Mouse (Mus musculus) hindbrain, embryonic 15.5 days (tissue): Measurements from ENCODE around the gene Tmprss13. TPM values are rescaled to one million over a fixed set of nuclear protein-coding genes. Genes with fewer than 3 reads are reported as not detected.

Experiments used
- ATAC-seq: fragments of 200-750 bp; cut with Nextera tagmentation; 2 replicates; pipeline ENCODE4 v1.8.0; 2017; ENCODE audit warnings: low read depth, moderate number of reproducible peaks, moderate TSS enrichment; ENCODE audit not compliant: low FRiP score
- H3K27ac ChIP-seq: fragments of 300-500 bp; sonication (generic); replicated peaks from 2 replicates; pipeline ENCODE4 v1.5.1; 2015; ENCODE audit warnings: mild to moderate bottlenecking, inconsistent platforms
- H3K27me3 ChIP-seq: fragments of 300-500 bp; sonication (generic); 2 replicates; pipeline ENCODE4 v1.6.1; 2015; ENCODE audit warnings: control low read depth, inconsistent platforms
- H3K36me3 ChIP-seq: fragments of 300-500 bp; sonication (generic); 2 replicates; pipeline ENCODE4 v1.6.1; 2015; ENCODE audit warnings: control low read depth, inconsistent platforms
- H3K4me1 ChIP-seq: fragments of 300-500 bp; sonication (generic); replicated peaks from 2 replicates; pipeline ENCODE4 v1.6.1; 2015; ENCODE audit warnings: control low read depth, inconsistent platforms
- H3K4me2 ChIP-seq: fragments of 300-500 bp; sonication (generic); 2 replicates; pipeline ENCODE4 v1.6.1; 2015; ENCODE audit warnings: moderate library complexity, mild to moderate bottlenecking, inconsistent platforms
- H3K4me3 ChIP-seq: fragments of 300-500 bp; sonication (generic); 2 replicates; pipeline ENCODE4 v1.5.1; 2015; ENCODE audit warnings: mild to moderate bottlenecking, inconsistent platforms
- H3K9ac ChIP-seq: fragments of 300-500 bp; sonication (generic); 2 replicates; pipeline ENCODE4 v1.6.1; 2015; ENCODE audit warnings: inconsistent platforms
- H3K9me3 ChIP-seq: fragments of 300-500 bp; sonication (generic); 2 replicates; pipeline ENCODE4 v1.6.1; 2016; ENCODE audit warnings: control low read depth, inconsistent platforms
- WGBS: fragments of 180-500 bp; shearing (Covaris S2); methylation state at CpG from one replicate; pipeline ENCODE4 v1.1.7; 2015; 5-methylcytosine and 5-hydroxymethylcytosine counted together
- polyA plus RNA-seq: library from polyadenylated mRNA; unstranded; fragments of >200 nt; fragmentation: Nextera tagmentation; extraction: Ambion mirVana; gene quantifications from 2 replicates; pipeline ENCODE4 v1.2.1, GENCODE M21; 2015

Gene Tmprss13
- polyA plus RNA-seq, 1 experiment from 2014 or later: not detected

DNA sequence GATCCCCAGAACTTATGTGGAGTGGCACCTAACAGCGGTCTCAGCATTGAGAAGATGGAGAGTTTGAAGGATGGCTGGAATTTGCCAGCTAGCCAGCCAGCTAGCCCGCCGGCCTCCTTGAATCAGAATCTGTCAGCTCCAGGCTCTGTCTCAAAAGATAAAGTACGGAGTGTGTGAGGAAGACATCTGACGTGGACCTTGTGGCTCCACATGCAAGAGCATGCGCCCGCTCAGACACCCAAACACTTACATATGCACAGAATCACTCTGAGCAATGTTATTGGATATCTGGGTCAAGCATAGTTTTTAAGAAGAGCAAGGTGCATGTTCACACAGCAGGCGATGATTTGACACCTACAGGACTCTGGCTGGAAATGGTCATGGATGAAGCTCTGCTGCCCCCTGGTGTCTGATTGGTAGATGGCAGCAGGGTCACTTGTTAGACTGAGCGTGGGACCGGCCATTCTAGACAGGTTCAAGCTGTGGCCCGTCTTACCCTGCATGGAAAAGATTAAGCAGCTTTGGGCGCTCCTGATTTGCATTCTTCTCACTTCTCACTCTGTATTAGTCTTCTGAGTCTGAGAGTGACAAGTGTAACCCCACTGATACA is 69.6 kb downstream of the Tmprss13 start:
- H3K27ac ChIP-seq: no peak overlapping the region
- H3K9ac ChIP-seq: no peak overlapping the region
- H3K4me2 ChIP-seq: no peak overlapping the region
- peaks cover 9% of the 10 kb centered on the region for H3K36me3 ChIP-seq
- no peaks in the 10 kb centered on the region for H3K27me3 ChIP-seq
- H3K4me3 ChIP-seq: no peak overlapping the region
- no peaks in the 10 kb centered on the region for H3K9me3 ChIP-seq
- peak; percentile 77 for ATAC-seq
- 44% methylated on average over 12 of the region's 12 CpGs for WGBS
- 0 out of 2 replicates have a peak, but pooled peaks cover 7% of the 10 kb centered on the region for H3K4me1 ChIP-seq

DNA sequence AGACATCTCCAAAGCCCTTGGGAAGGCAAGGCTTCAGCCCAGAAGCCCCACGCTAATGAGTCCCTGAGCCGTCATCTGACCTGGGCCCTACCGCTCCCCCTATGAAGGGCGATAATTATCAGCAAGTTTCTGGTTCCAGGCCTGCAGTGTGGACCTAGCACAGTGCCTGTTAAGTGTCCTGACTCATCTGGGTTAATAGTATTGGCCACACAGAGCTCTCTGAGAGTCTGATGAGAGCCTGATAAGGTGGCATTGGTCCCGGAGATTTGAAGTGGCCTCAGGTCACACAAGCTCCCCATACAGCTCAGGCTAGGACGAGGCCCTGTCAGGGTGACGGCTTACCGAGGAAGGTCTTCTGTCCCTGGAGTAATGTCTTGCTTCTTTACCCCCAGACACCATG is 70.7 kb downstream of the Tmprss13 start:
- H3K27me3 ChIP-seq: no peaks in the 10 kb centered on the region
- ATAC-seq: no peak
- WGBS: 89% methylated on average over 8 of the region's 8 CpGs
- H3K9ac ChIP-seq: no peak overlapping the region
- H3K9me3 ChIP-seq: no peaks in the 10 kb centered on the region
- H3K4me2 ChIP-seq: no peak overlapping the region
- no peak overlapping the region for H3K27ac ChIP-seq
- no peak overlapping the region for H3K4me3 ChIP-seq
- H3K4me1 ChIP-seq: 0 out of 2 replicates have a peak, but pooled peaks cover 7% of the 10 kb centered on the region
- H3K36me3 ChIP-seq: peaks cover 18% of the 10 kb centered on the region

DNA sequence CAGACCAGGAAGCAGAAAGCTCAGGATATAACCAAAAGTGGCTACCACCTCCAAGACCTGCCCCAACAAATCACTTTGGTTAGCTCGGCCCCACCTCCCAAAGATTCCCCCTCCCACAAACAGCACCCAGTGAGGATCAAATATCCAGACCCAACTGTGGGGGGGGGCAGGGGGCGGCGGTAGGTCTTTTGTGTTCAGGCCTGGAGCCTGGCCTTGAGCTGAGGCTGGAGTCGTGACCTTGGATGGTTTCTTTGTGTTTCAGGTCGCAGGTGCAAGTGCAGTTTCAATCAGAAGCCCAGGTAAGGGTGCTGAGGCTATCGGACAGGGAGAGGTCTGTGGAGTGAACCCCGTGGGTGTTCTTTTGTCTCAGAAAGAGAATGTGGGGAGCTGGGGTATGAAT is 72.4 kb downstream of the Tmprss13 start:
- H3K4me2 ChIP-seq: no peak overlapping the region
- no peaks in the 10 kb centered on the region for H3K9me3 ChIP-seq
- no peak overlapping the region for H3K4me3 ChIP-seq
- 80% methylated on average over 7 of the region's 7 CpGs for WGBS
- peaks cover 34% of the 10 kb centered on the region for H3K36me3 ChIP-seq
- 0 out of 2 replicates have a peak, but pooled peaks cover 7% of the 10 kb centered on the region for H3K4me1 ChIP-seq
- no peaks in the 10 kb centered on the region for H3K27me3 ChIP-seq
- no peak overlapping the region for H3K9ac ChIP-seq
- no peak overlapping the region for H3K27ac ChIP-seq
- no peak for ATAC-seq

DNA sequence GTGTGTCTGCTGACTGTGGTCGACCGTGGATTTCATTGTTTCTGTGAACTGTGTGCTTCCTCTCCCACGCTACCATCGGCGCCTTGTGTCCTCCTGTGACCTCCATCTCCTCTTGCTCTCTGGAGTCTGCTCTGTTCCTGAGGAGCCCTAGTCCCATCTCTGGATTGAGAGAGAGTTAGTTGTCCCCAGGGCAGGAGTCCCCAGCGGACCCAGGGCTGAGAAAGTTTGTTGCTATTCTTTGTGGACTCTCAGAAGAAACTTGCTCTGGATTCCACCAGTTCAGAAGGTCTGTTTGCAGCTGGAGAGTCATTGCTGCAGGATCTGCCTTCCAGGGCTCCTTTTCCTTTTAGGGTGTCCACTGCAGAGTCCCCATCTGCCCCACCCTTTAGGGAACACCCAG is 76.3 kb downstream of the Tmprss13 start:
- no peak for ATAC-seq
- no peak overlapping the region for H3K27ac ChIP-seq
- WGBS: 94% methylated on average over 6 of the region's 6 CpGs
- H3K9ac ChIP-seq: no peak overlapping the region
- peaks cover 35% of the 10 kb centered on the region for H3K36me3 ChIP-seq
- H3K4me3 ChIP-seq: no peak overlapping the region
- H3K4me2 ChIP-seq: no peak overlapping the region
- no peaks in the 10 kb centered on the region for H3K9me3 ChIP-seq
- no peaks in the 10 kb centered on the region for H3K27me3 ChIP-seq
- H3K4me1 ChIP-seq: no peaks in the 10 kb centered on the region

DNA sequence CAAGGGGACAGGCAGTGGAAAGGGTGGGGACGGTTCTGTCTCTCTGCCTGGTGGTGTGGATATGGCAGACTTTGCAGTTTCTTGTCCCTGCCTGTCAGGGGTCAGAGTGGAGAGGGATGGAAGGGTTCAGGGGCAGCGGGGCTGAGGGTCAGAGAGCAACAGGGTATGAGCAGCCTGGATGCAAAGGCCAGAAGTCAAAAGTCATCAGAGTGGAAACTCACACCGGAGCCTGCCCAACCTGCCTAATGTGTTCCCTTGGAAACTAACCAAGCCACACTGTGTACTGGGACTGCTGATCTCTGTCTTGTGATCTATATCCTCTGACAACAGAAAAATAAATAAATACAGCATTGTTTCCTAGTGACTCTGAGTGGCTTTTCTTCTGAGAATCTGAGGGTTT is 76.9 kb downstream of the Tmprss13 start:
- ATAC-seq: no peak
- peaks cover 35% of the 10 kb centered on the region for H3K36me3 ChIP-seq

More for the DNA sequence above, 76.9 kb downstream of the Tmprss13 start:
- 49% methylated on average over 3 of the region's 3 CpGs for WGBS
- no peak overlapping the region for H3K4me2 ChIP-seq
- H3K27me3 ChIP-seq: no peaks in the 10 kb centered on the region
- H3K9ac ChIP-seq: no peak overlapping the region
- no peaks in the 10 kb centered on the region for H3K4me1 ChIP-seq
- H3K4me3 ChIP-seq: no peak overlapping the region
- no peaks in the 10 kb centered on the region for H3K9me3 ChIP-seq
- H3K27ac ChIP-seq: no peak overlapping the region

Other genes with a start within 250 kb of the Tmprss13 start
- 0.31 and 0.34 TPM in 2 replicates for gene Jaml, start 239.9 kb upstream of the Tmprss13 start, polyA plus RNA-seq
- gene Scn2b, start 201.3 kb upstream of the Tmprss13 start, polyA plus RNA-seq: 10.3 TPM in 2 replicates
- 0.31 and 0.55 TPM in 2 replicates for gene Scn4b, start 180.7 kb upstream of the Tmprss13 start, polyA plus RNA-seq
- not detected in 2 replicates for gene BC049352, start 137.1 kb upstream of the Tmprss13 start, polyA plus RNA-seq
- gene Tmprss4, start 115.0 kb upstream of the Tmprss13 start, polyA plus RNA-seq: 0.14 TPM in 1 of 2 replicates, not detected in the other
- 0.62 and 1.0 TPM in 2 replicates for gene Il10ra, start 50.0 kb upstream of the Tmprss13 start, polyA plus RNA-seq
- 577 and 611 TPM in 2 replicates for gene Fxyd6, start 51.1 kb downstream of the Tmprss13 start, polyA plus RNA-seq
- gene Fxyd2, start 80.6 kb downstream of the Tmprss13 start, polyA plus RNA-seq: 12.5 and 13.1 TPM in 2 replicates
- gene Dscaml1, start 107.5 kb downstream of the Tmprss13 start, polyA plus RNA-seq: 12.2 and 13.8 TPM in 2 replicates